Mouse (Mus musculus) neural tube, embryonic 14.5 days (tissue): ENCODE measurements at regions not wholly inside any gene's neighbourhood (a gene's known extent, or its start where the extent isn't known, plus 50 kb on each side); places are given as distances from the start of the nearest gene placed in this dataset.
A peak's percentile ranks its signal among the peaks of the same experiment; 100 is the strongest.
"Not testable (repeated sequence)": the region's sequence is repeated elsewhere in the genome, so short reads cannot be mapped to it uniquely, and the experiment has no call there.

Source experiments
- ATAC-seq: fragments of 200-750 bp; cut with Nextera tagmentation; 2 replicates; pipeline ENCODE4 v1.8.0; 2017; ENCODE audit warnings: low read depth, mild to moderate bottlenecking, moderate TSS enrichment, moderate library complexity
- H3K27ac ChIP-seq: fragments of 300-500 bp; sonication (generic); 2 replicates; pipeline ENCODE4 v1.5.1; 2014; ENCODE audit warnings: low read depth, mild to moderate bottlenecking, control low read depth, low read length, moderate library complexity, mixed read lengths
- H3K27me3 ChIP-seq: fragments of 300-500 bp; sonication (generic); 2 replicates; pipeline ENCODE4 v1.6.1; 2014; ENCODE audit warnings: low read length; ENCODE audit not compliant: control insufficient read depth, insufficient read depth
- H3K36me3 ChIP-seq: fragments of 300-500 bp; sonication (generic); 2 replicates; pipeline ENCODE4 v1.6.1; 2014; ENCODE audit warnings: low read length, mixed read lengths; ENCODE audit not compliant: control insufficient read depth, insufficient read depth
- H3K4me1 ChIP-seq: fragments of 300-500 bp; sonication (generic); 2 replicates; pipeline ENCODE4 v1.6.1; 2014; ENCODE audit warnings: low read length; ENCODE audit not compliant: control insufficient read depth, insufficient read depth
- H3K4me2 ChIP-seq: fragments of 300-500 bp; sonication (generic); 2 replicates; pipeline ENCODE4 v1.6.1; 2014; ENCODE audit warnings: mild to moderate bottlenecking, low read depth, low read length, control low read depth
- H3K4me3 ChIP-seq: fragments of 300-500 bp; sonication (generic); 2 replicates; pipeline ENCODE4 v1.5.1; 2014; ENCODE audit warnings: low read depth, low read length, control low read depth, mixed read lengths
- H3K9ac ChIP-seq: fragments of 300-500 bp; sonication (generic); replicated peaks from 2 replicates; pipeline ENCODE4 v1.6.1; 2014; ENCODE audit warnings: low read depth, mild to moderate bottlenecking, control low read depth, low read length, mixed read lengths
- H3K9me3 ChIP-seq: fragments of 300-500 bp; sonication (generic); 2 replicates; pipeline ENCODE4 v1.6.1; 2016; ENCODE audit warnings: low read length; ENCODE audit not compliant: control insufficient read depth
- WGBS: fragments of 180-500 bp; shearing (Covaris S2); extraction: QIAGEN DNeasy Blood & Tissue Kit; methylation state at CpG from one replicate; pipeline ENCODE4 v1.1.7; 2014; 5-methylcytosine and 5-hydroxymethylcytosine counted together

DNA sequence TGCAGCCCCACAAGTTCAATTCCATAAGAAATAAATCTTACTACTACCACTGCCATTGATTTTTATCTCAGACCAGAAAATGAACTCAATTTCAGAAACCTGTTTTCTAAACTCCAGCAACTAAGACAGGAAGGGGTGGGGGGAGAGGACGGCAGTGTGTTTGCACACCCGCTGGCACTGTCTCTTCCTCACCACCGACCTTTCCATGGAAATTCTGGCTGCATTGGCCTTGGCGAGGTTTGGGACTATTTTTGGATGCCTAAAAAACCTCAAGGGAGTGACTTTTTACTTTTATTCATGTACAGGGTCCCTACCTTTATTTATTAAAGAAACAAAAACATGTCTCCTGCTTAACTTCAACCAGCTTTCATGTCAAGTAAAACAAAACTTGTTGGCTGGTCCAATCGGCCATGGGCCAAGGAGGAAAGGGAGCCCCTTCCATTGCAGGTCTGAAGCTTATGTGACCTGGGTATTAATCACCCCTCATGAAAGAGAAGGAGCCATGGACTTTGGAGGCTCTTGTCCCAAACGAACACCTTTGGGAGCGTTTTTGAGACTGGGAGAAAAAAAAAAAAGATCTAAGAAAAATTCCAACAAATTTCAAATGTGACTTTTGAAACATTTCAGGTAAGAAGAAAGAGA, 167.2 kb upstream of the 2610301B20Rik start:
- no peak for ATAC-seq
- no peak overlapping the region for H3K9ac ChIP-seq
- no peaks in the 10 kb centered on the region for H3K9me3 ChIP-seq
- no peak overlapping the region for H3K27ac ChIP-seq
- H3K4me2 ChIP-seq: no peak overlapping the region
- H3K4me3 ChIP-seq: no peak overlapping the region
- no peaks in the 10 kb centered on the region for H3K27me3 ChIP-seq
- WGBS: 77% methylated on average over 7 of the region's 7 CpGs
- no peaks in the 10 kb centered on the region for H3K36me3 ChIP-seq
- H3K4me1 ChIP-seq: no peaks in the 10 kb centered on the region

DNA sequence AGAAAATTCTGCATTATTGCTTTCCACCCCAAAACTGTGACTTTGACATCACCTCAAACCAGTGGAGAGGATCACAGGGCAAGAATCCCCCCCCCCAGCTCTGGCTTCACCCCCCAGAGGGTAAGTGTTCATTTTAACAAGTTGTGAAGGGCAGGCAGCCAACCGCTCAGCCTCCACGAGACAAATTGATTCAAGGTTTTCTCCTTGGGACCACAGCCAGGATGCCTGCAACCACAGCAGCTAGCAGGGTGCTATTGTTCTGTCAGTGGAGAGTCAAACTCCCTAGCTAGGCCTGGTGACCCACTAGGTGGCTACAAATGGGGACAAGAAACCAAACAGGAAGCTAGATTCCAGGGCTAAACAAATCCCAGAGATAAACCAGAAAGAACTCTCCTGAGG, 166.6 kb upstream of the 2610301B20Rik start:
- no peaks in the 10 kb centered on the region for H3K27me3 ChIP-seq

DNA sequence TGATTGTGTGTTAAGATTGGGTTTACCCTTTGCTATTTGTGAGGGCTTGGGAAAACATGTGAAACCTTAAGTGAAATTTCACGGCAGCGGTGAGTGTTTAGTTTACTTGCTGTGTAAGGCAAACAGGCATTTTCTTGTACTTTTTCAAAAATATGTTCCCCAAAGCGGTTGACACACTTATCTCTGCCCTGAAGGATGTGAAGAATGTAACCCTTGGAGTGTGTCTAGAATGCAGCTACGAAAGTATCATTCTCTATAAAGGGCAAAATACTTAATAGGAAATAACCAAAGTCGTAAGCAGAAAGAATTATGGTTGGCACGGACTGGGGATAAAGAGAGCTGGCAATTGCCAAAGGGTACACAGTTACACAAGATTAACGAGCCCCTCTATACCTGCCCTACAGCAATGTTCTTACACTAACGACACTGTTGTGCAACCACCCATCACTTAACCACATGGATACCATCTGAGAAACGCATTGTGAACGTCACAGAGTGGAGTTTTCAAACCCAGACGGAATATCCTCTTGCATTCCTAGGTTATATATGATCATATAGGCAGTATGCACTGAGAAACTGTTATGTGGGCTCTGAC, 162.3 kb upstream of the 2610301B20Rik start:
- Histone ChIP-seq H3K4me3 (no peak overlapping the region), H3K27me3 (no peaks in the 10 kb centered on the region), H3K9me3 (no peaks in the 10 kb centered on the region), H3K4me2 (no peak overlapping the region), H3K9ac (no peak overlapping the region), H3K36me3 (no peaks in the 10 kb centered on the region), H3K4me1 (no peaks in the 10 kb centered on the region), H3K27ac (no peak overlapping the region)
- WGBS: 58% methylated on average over 11 of the region's 11 CpGs
- ATAC-seq: peak; percentile 74; the same call in 1 of the 2 replicates

More for the DNA sequence above, 166.6 kb upstream of the 2610301B20Rik start:
- no peak overlapping the region for H3K4me2 ChIP-seq
- H3K4me3 ChIP-seq: no peak overlapping the region
- no peak overlapping the region for H3K9ac ChIP-seq
- H3K27ac ChIP-seq: no peak overlapping the region
- ATAC-seq: peak; percentile 62; the same call in 1 of the 2 replicates
- H3K4me1 ChIP-seq: no peaks in the 10 kb centered on the region
- H3K9me3 ChIP-seq: no peaks in the 10 kb centered on the region
- H3K36me3 ChIP-seq: no peaks in the 10 kb centered on the region
- WGBS: 38% methylated on average over 2 of the region's 2 CpGs

DNA sequence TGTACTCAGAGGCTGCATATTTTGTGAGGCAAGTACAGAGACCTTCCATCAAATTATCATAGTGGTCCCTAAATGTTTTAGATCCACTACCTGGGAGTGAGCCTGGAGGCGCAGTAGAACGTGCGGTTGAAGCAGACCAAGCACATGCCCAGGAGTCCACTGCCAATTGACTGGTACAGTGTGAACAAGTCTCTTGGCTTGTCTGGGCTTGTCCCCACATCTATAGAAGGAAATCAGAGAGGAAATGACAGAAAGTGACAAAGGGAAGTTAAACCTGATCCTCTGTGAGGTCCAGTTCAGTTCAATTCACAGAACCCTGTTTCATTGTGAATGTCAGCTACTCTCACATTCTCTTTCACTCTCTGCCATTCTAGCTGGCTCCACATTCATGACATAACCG, 151.0 kb upstream of the 2610301B20Rik start:
- Histone ChIP-seq H3K27me3 (no peaks in the 10 kb centered on the region), H3K4me1 (no peaks in the 10 kb centered on the region), H3K9ac (no peak overlapping the region), H3K4me2 (no peak overlapping the region), H3K9me3 (no peaks in the 10 kb centered on the region), H3K27ac (no peak overlapping the region), H3K4me3 (no peak overlapping the region), H3K36me3 (no peaks in the 10 kb centered on the region)
- no peak for ATAC-seq
- WGBS: 84% methylated on average over 4 of the region's 4 CpGs

DNA sequence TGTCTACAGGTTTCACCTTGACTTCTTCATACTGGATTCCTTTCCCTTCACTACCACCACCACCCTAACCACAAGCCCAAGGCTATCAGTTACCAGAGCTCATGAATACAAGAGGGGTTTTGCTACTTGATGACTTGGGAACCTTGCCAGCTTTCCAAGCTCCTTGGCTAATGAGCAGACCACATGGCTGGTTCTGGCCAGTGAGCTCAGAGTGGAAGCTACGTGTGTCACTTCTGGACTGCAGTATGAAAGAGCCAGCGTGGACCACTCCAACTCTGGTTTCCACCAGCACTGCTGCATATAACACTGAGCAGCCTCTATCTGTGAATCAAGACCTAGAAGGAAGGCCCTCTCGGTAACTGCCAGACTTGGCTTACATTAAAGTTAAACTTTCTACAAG, 146.4 kb upstream of the 2610301B20Rik start:
- 89% methylated on average over 3 of the region's 3 CpGs for WGBS
- Histone ChIP-seq H3K4me3 (no peak overlapping the region), H3K4me2 (no peak overlapping the region), H3K27ac (no peak overlapping the region), H3K27me3 (no peaks in the 10 kb centered on the region), H3K36me3 (no peaks in the 10 kb centered on the region), H3K4me1 (no peaks in the 10 kb centered on the region), H3K9me3 (no peaks in the 10 kb centered on the region), H3K9ac (no peak overlapping the region)
- ATAC-seq: no peak

DNA sequence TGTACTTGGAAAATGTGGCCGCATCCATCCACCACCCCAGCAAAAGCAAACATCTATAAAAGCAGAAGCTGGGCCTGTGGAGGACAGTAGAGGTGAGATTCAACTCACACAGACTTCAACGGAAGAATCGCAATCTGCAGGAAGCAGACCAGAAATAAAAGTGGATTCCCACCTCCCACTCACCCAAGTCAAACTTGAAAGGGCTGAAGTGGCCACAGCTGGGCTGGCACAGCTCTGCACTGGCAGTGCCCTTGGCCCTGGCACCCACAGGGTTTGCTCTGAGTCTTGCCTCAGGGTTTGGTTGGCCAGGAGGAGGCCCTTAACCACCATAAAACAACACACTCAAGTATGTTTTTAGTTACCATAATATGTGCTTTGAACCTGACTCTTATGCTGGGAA, 129.1 kb upstream of the 2610301B20Rik start:
- Histone ChIP-seq H3K4me2 (no peak overlapping the region), H3K27ac (no peak overlapping the region), H3K9me3 (no peaks in the 10 kb centered on the region), H3K9ac (no peak overlapping the region), H3K4me3 (no peak overlapping the region), H3K4me1 (no peaks in the 10 kb centered on the region), H3K27me3 (no peaks in the 10 kb centered on the region), H3K36me3 (no peaks in the 10 kb centered on the region)
- no peak for ATAC-seq
- 90% methylated on average over 3 of the region's 3 CpGs for WGBS

DNA sequence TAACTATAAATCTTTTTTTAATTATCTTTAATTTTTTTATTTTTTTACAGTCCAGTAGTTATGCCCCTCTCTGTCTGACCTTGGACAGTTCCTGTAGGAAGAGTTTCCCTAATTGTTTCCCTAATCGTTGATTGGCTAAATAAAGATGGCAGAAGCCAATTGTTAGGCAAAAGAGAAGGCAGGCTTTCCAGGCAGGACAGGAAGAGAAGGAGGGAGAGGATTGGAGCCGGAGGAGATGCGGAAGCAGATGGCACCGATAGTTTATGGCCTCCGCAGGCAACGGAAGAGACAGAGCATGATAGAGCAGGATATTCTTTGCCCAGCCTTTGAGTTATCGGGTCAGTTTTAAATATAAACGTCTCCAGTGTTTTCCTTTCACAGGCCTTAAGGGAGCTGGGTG, 125.5 kb upstream of the 2610301B20Rik start:
- no peak overlapping the region for H3K4me3 ChIP-seq
- H3K9me3 ChIP-seq: no peaks in the 10 kb centered on the region
- no peaks in the 10 kb centered on the region for H3K4me1 ChIP-seq
- WGBS: 82% methylated on average over 8 of the region's 8 CpGs
- H3K27ac ChIP-seq: no peak overlapping the region
- no peak for ATAC-seq
- H3K4me2 ChIP-seq: no peak overlapping the region
- no peak overlapping the region for H3K9ac ChIP-seq
- H3K27me3 ChIP-seq: no peaks in the 10 kb centered on the region
- no peaks in the 10 kb centered on the region for H3K36me3 ChIP-seq

DNA sequence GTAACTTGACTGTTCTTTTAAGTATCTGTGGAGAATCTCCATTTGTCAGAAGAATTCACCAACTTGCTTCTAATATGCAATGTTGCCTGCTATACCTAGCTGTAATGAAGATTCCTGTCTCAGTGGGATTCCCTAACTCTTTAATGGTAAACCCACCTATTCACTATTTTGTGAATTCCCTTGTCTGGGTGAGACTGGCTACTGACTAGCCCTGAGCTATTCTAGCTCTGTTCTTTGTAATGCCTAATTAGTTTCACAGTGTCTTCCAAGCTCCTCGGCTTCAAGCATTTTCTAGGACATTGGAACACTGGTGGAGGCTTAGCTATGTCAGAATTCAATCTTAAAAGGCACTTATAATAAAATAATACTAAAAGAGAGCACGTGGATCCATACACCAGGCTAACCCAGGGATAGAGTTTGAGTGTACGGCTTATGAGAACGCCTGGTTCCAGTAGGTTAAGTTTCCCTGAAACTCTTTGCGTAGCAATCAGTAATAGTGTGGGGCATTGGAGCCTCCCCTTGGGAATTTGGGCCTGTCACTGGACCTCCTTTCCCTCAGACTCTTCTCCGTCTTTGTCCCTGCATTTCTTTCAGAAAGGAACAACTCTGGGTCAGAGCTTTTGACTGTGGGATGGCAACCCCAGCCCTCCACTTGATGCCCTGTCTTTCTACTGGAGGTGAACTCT, 123.8 kb upstream of the 2610301B20Rik start:
- not testable (repeated sequence) for H3K36me3 ChIP-seq, H3K4me3 ChIP-seq, H3K4me2 ChIP-seq, H3K9ac ChIP-seq, H3K27me3 ChIP-seq, H3K27ac ChIP-seq, H3K9me3 ChIP-seq, ATAC-seq, H3K4me1 ChIP-seq
- 68% methylated on average over 6 of the region's 6 CpGs for whole genome bisulfite sequencing

DNA sequence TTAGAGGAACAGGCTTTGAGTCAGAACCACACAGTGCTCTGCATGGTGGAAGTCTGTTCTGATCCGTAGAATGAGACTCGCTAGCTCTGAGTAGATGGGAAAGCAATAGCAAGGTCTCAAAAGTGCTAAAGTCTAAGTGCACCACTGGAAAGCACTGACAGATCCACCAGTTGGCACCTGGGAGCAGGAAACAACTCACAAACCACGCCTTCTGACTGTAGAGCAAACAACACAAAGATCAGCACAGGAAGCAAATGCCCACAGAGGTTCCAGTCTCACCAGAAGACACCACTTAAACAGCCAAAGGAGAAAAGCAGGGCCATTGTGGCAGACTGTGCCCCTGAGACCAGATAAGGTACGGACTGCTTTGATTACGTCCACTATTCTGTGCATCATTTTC, 121.1 kb upstream of the 2610301B20Rik start:
- no peak for ATAC-seq
- 89% methylated on average over 5 of the region's 5 CpGs for WGBS
- no peaks in the 10 kb centered on the region for H3K4me1 ChIP-seq
- no peak overlapping the region for H3K4me3 ChIP-seq
- no peaks in the 10 kb centered on the region for H3K36me3 ChIP-seq
- H3K9me3 ChIP-seq: no peaks in the 10 kb centered on the region
- H3K27ac ChIP-seq: no peak overlapping the region
- H3K9ac ChIP-seq: no peak overlapping the region
- H3K27me3 ChIP-seq: no peaks in the 10 kb centered on the region
- H3K4me2 ChIP-seq: no peak overlapping the region
